Mouse (Mus musculus) kidney, adult 8-10 months (tissue): ENCODE data around the gene Adamts2.
A peak's percentile ranks its signal among the peaks of the same experiment; 100 is the strongest.

ENCODE experiments used
- DNase-seq, 2 experiments: peaks; one replicate each; pipeline ENCODE4 v3.0.0; 2022

Adamts2 gene

GRCm38 (mm10) chr11:50624239-50624638 is 22.4 kb downstream of the Adamts2 start:
- no peak for DNase-seq

GRCm38 (mm10) chr11:50624720-50625119 is 22.8 kb downstream of the Adamts2 start:
- DNase-seq = no peak

GRCm38 (mm10) chr11:50628915-50629314 is 27.0 kb downstream of the Adamts2 start:
- peak in 1 of 2 experiments; percentile 30 for DNase-seq

- no peak for DNase-seq
Observed at GRCm38 (mm10) chr11:50630462-50630861, 28.6 kb downstream of the Adamts2 start.

- no peak for DNase-seq
Observed at GRCm38 (mm10) chr11:50632270-50632669, 30.4 kb downstream of the Adamts2 start.

GRCm38 (mm10) chr11:50635051-50635590 is 33.2 kb downstream of the Adamts2 start:
- DNase-seq = peak; percentile 32 to 41

GRCm38 (mm10) chr11:50637026-50637425 is 35.1 kb downstream of the Adamts2 start:
- DNase-seq = no peak

- DNase-seq = no peak
Observed at GRCm38 (mm10) chr11:50638197-50638867, 36.4 kb downstream of the Adamts2 start.

GRCm38 (mm10) chr11:50638868-50639220 is 37.0 kb downstream of the Adamts2 start:
- no peak for DNase-seq

- no peak for DNase-seq
Observed at GRCm38 (mm10) chr11:50642583-50642982, 40.7 kb downstream of the Adamts2 start.

GRCm38 (mm10) chr11:50646148-50646547 is 44.3 kb downstream of the Adamts2 start:
- no peak for DNase-seq

GRCm38 (mm10) chr11:50648143-50648807 is 46.4 kb downstream of the Adamts2 start:
- no peak for DNase-seq

GRCm38 (mm10) chr11:50650037-50650436 is 48.2 kb downstream of the Adamts2 start:
- DNase-seq = no peak

GRCm38 (mm10) chr11:50653746-50654431 is 52.0 kb downstream of the Adamts2 start:
- no peak for DNase-seq

GRCm38 (mm10) chr11:50658826-50659225 is 56.9 kb downstream of the Adamts2 start:
- DNase-seq = no peak

- DNase-seq = no peak
Observed at GRCm38 (mm10) chr11:50662176-50662575, 60.3 kb downstream of the Adamts2 start.

- DNase-seq = no peak
Observed at GRCm38 (mm10) chr11:50664826-50665225, 62.9 kb downstream of the Adamts2 start.

- peak; percentile 12 to 19 for DNase-seq
Observed at GRCm38 (mm10) chr11:50669542-50670362, 67.9 kb downstream of the Adamts2 start.

GRCm38 (mm10) chr11:50670363-50670725 is 68.5 kb downstream of the Adamts2 start:
- no peak for DNase-seq

- no peak for DNase-seq
Observed at GRCm38 (mm10) chr11:50670881-50671280, 69.0 kb downstream of the Adamts2 start.

- DNase-seq = no peak
Observed at GRCm38 (mm10) chr11:50671376-50671775, 69.5 kb downstream of the Adamts2 start.

GRCm38 (mm10) chr11:50671820-50672310 is 70.0 kb downstream of the Adamts2 start:
- DNase-seq = no peak

GRCm38 (mm10) chr11:50672866-50673265 is 71.0 kb downstream of the Adamts2 start:
- no peak for DNase-seq
